Mouse (Mus musculus): ENCODE data around the gene Fbxw4. TPM values are rescaled to one million over a fixed set of nuclear protein-coding genes. Genes with fewer than 3 reads are reported as not detected.

The Fbxw4 gene
- polyA plus RNA-seq, 1 experiment, result 81.4 TPM

DNA sequence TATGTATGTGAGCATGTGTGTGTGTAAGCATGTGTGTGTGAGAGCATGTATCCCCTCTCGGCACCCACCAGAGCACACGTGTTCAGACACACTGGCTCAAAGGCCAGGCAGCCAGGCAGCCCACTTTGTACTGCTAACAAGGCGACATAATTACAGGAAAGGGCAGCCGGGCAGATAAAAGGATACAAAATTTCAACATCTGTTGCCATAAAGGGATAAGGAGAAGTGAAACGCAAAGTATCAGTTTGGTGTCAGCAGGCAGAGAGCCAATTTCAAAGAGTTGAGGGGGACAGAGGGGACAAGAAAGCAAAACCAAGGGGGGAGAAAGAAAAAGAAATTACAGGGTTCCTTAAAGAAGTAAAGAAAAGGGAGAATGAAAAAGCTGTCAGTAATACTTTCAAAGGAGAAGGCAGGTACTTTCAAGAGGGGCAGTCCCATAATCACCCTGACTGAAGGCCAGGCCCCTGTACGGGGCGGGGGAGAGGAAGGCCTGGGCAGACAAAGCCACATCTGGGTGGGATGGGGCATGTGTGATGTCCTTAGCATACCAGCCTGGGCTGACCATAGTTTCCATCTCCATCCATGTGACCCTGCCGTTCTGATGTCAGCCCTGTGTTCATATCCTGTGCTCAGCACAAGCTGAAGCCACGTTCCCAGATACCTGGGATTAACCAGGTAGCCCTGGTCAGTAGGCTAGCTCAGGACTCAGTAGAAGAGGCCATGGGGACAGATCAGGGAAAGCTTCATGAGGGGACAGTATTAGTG, 75.1 kb downstream of the Fbxw4 start:
- DNase-seq (ENCODE audit: low read depth in 1 of 2, low spot score in 2 of 2), result no peak
- 38% methylated on average over 9 of the region's 9 CpGs for WGBS
- H3K36me3 ChIP-seq (ENCODE audit: control insufficient read depth, insufficient read depth, low read length), result no peaks in the 10 kb centered on the region
- no peaks in the 10 kb centered on the region for H3K27me3 ChIP-seq (ENCODE audit: control insufficient read depth, insufficient read depth, low read length)
- no peak overlapping the region for H3K4me3 ChIP-seq (ENCODE audit: extremely low read depth, insufficient read depth, insufficient read length)
- no peak for TF ChIP-seq CTCF (IDR thresholded peaks at IDR 0.05; ENCODE audit: extremely low read depth, insufficient read depth, insufficient read length, insufficient replicate concordance)
- no peak overlapping the region for H3K27ac ChIP-seq (ENCODE audit: insufficient read depth, low read length)
- peaks cover 7% of the 10 kb centered on the region; the same call in 1 of the 2 replicates for H3K4me1 ChIP-seq (ENCODE audit: control insufficient read depth, insufficient read depth, insufficient read length)

DNA sequence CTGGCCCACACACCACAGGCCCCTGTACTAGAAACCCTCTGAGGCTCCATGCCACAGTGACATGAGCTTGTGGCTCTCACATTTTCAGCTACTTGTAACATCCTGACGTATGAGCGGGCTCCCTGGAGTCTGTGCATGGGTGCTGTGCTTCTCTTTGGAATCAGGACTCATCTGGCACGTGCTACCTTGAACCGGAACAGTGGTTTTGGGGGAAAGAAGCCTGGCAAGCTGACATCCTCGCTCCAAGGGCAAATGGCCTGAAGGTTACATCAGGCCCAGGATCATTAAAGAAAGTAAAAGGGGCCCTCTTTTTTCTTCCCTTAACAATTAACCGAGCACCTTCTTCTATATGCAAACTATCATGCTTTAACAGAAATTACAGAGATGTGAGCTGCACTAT, 77.0 kb downstream of the Fbxw4 start:
- Histone ChIP-seq H3K36me3 (ENCODE audit: control insufficient read depth, insufficient read depth, low read length) (peaks cover 2% of the 10 kb centered on the region; the same call in 1 of the 2 replicates), H3K4me1 (ENCODE audit: control insufficient read depth, insufficient read depth, insufficient read length) (peaks cover 7% of the 10 kb centered on the region; the same call in 1 of the 2 replicates), H3K27ac (ENCODE audit: insufficient read depth, low read length) (no peak overlapping the region), H3K4me3 (ENCODE audit: extremely low read depth, insufficient read depth, insufficient read length) (no peak overlapping the region), H3K27me3 (ENCODE audit: control insufficient read depth, insufficient read depth, low read length) (no peaks in the 10 kb centered on the region)
- WGBS, result 94% methylated on average over 6 of the region's 6 CpGs
- TF ChIP-seq POLR2A (IDR thresholded peaks at IDR 0.05; ENCODE audit: low read depth, low read length) (no peak), CTCF (IDR thresholded peaks at IDR 0.05; ENCODE audit: extremely low read depth, insufficient read depth, insufficient read length, insufficient replicate concordance) (no peak)
- DNase-seq (ENCODE audit: low read depth in 1 of 2, low spot score in 2 of 2), result no peak

- Histone ChIP-seq H3K27me3 (ENCODE audit: control insufficient read depth, insufficient read depth, low read length) (no peaks in the 10 kb centered on the region), H3K27ac (ENCODE audit: insufficient read depth, low read length) (no peak overlapping the region), H3K4me1 (ENCODE audit: control insufficient read depth, insufficient read depth, insufficient read length) (peaks cover 7% of the 10 kb centered on the region; the same call in 1 of the 2 replicates), H3K36me3 (ENCODE audit: control insufficient read depth, insufficient read depth, low read length) (peaks cover 2% of the 10 kb centered on the region; the same call in 1 of the 2 replicates), H3K4me3 (ENCODE audit: extremely low read depth, insufficient read depth, insufficient read length) (no peak overlapping the region)
- no peak for DNase-seq (ENCODE audit: low read depth in 1 of 2, low spot score in 2 of 2)
- 89% methylated on average over 8 of the region's 8 CpGs for WGBS
- no peak for TF ChIP-seq POLR2A (IDR thresholded peaks at IDR 0.05; ENCODE audit: low read depth, low read length)
- TF ChIP-seq CTCF (IDR thresholded peaks at IDR 0.05; ENCODE audit: extremely low read depth, insufficient read depth, insufficient read length, insufficient replicate concordance), result no peak
Observed at GRCm38 (mm10) chr19:45582161-45582560, 78.0 kb downstream of the Fbxw4 start.

DNA sequence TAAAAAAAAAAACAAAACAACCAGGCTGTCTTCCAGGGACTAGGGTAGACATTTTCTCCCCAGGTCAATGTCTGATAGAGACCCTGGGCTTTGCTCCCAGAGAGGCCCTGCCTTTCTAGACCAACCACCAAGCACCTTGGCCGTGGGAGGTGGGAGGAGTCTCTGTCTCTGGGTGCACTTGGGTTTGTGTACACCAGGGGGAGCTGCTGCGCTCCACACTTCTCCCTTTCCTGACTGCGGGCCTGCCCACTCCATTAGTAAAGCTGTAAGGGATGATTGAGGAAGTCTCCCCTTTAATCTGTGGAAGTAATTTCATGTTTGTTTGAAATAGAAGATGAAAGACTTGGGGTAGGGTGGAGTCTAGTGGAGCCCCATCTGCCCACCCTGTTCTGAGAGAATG, 78.9 kb downstream of the Fbxw4 start:
- 60% methylated on average over 3 of the region's 3 CpGs for WGBS
- H3K27ac ChIP-seq (ENCODE audit: insufficient read depth, low read length), result no peak overlapping the region
- H3K27me3 ChIP-seq (ENCODE audit: control insufficient read depth, insufficient read depth, low read length), result no peaks in the 10 kb centered on the region
- H3K36me3 ChIP-seq (ENCODE audit: control insufficient read depth, insufficient read depth, low read length), result peaks cover 2% of the 10 kb centered on the region; the same call in 1 of the 2 replicates
- no peak for DNase-seq (ENCODE audit: low read depth in 1 of 2, low spot score in 2 of 2)
- H3K4me1 ChIP-seq (ENCODE audit: control insufficient read depth, insufficient read depth, insufficient read length), result peaks cover 7% of the 10 kb centered on the region; the same call in 1 of the 2 replicates
- H3K4me3 ChIP-seq (ENCODE audit: extremely low read depth, insufficient read depth, insufficient read length), result no peak overlapping the region
- TF ChIP-seq POLR2A (IDR thresholded peaks at IDR 0.05; ENCODE audit: low read depth, low read length), result no peak
- TF ChIP-seq CTCF (IDR thresholded peaks at IDR 0.05; ENCODE audit: extremely low read depth, insufficient read depth, insufficient read length, insufficient replicate concordance), result peak; percentile 30; the same call in 1 of the 2 replicates

GRCm38 (mm10) chr19:45580235-45580634, 79.9 kb downstream of the Fbxw4 start:
- peaks cover 16% of the 10 kb centered on the region for H3K4me1 ChIP-seq (ENCODE audit: control insufficient read depth, insufficient read depth, insufficient read length)
- no peaks in the 10 kb centered on the region for H3K27me3 ChIP-seq (ENCODE audit: control insufficient read depth, insufficient read depth, low read length)
- 96% methylated on average over 12 of the region's 12 CpGs for WGBS
- no peak overlapping the region for H3K4me3 ChIP-seq (ENCODE audit: extremely low read depth, insufficient read depth, insufficient read length)
- no peak for TF ChIP-seq CTCF (IDR thresholded peaks at IDR 0.05; ENCODE audit: extremely low read depth, insufficient read depth, insufficient read length, insufficient replicate concordance)
- no peak for TF ChIP-seq POLR2A (IDR thresholded peaks at IDR 0.05; ENCODE audit: low read depth, low read length)
- H3K36me3 ChIP-seq (ENCODE audit: control insufficient read depth, insufficient read depth, low read length), result peaks cover 2% of the 10 kb centered on the region; the same call in 1 of the 2 replicates
- H3K27ac ChIP-seq (ENCODE audit: insufficient read depth, low read length), result no peak overlapping the region
- DNase-seq (ENCODE audit: low read depth in 1 of 2, low spot score in 2 of 2), result no peak

- H3K36me3 ChIP-seq (ENCODE audit: control insufficient read depth, insufficient read depth, low read length), result peaks cover 2% of the 10 kb centered on the region; the same call in 1 of the 2 replicates
- TF ChIP-seq CTCF (IDR thresholded peaks at IDR 0.05; ENCODE audit: extremely low read depth, insufficient read depth, insufficient read length, insufficient replicate concordance), result no peak
- no peak for TF ChIP-seq POLR2A (IDR thresholded peaks at IDR 0.05; ENCODE audit: low read depth, low read length)
- peaks cover 18% of the 10 kb centered on the region for H3K4me1 ChIP-seq (ENCODE audit: control insufficient read depth, insufficient read depth, insufficient read length)
- H3K27ac ChIP-seq (ENCODE audit: insufficient read depth, low read length), result no peak overlapping the region
- H3K4me3 ChIP-seq (ENCODE audit: extremely low read depth, insufficient read depth, insufficient read length), result no peak overlapping the region
- no peak for DNase-seq (ENCODE audit: low read depth in 1 of 2, low spot score in 2 of 2)
- WGBS, result 88% methylated on average over 7 of the region's 7 CpGs
- no peaks in the 10 kb centered on the region for H3K27me3 ChIP-seq (ENCODE audit: control insufficient read depth, insufficient read depth, low read length)
Observed at GRCm38 (mm10) chr19:45579416-45579815, 80.7 kb downstream of the Fbxw4 start.

- TF ChIP-seq POLR2A (IDR thresholded peaks at IDR 0.05; ENCODE audit: low read depth, low read length), result no peak
- TF ChIP-seq CTCF (IDR thresholded peaks at IDR 0.05; ENCODE audit: extremely low read depth, insufficient read depth, insufficient read length, insufficient replicate concordance), result no peak
- no peak for DNase-seq (ENCODE audit: low read depth in 1 of 2, low spot score in 2 of 2)
- Histone ChIP-seq H3K27me3 (ENCODE audit: control insufficient read depth, insufficient read depth, low read length) (no peaks in the 10 kb centered on the region), H3K27ac (ENCODE audit: insufficient read depth, low read length) (no peak overlapping the region), H3K4me1 (ENCODE audit: control insufficient read depth, insufficient read depth, insufficient read length) (peaks cover 20% of the 10 kb centered on the region), H3K36me3 (ENCODE audit: control insufficient read depth, insufficient read depth, low read length) (peaks cover 2% of the 10 kb centered on the region; the same call in 1 of the 2 replicates), H3K4me3 (ENCODE audit: extremely low read depth, insufficient read depth, insufficient read length) (no peak overlapping the region)
- 78% methylated on average over 12 of the region's 12 CpGs for WGBS
Observed at GRCm38 (mm10) chr19:45578976-45579375, 81.1 kb downstream of the Fbxw4 start.

Measured in spleen, adult 2 months (tissue).